Mouse (Mus musculus): ENCODE measurements around the gene Rasl12.

The Rasl12 gene

GRCm38 (mm10) chr9:65435671-65436301 lies 37.5 kb downstream of the Rasl12 start, which contains the start of gene Mtfmt:
Mtfmt (plus strand) TSS chr9:65435782.
- DNase-seq (ENCODE audit: low spot score), result peak; percentile 92

GRCm38 (mm10) chr9:65444692-65445091 lies 46.4 kb downstream of the Rasl12 start:
- DNase-seq (ENCODE audit: low spot score), result no peak

DNA sequence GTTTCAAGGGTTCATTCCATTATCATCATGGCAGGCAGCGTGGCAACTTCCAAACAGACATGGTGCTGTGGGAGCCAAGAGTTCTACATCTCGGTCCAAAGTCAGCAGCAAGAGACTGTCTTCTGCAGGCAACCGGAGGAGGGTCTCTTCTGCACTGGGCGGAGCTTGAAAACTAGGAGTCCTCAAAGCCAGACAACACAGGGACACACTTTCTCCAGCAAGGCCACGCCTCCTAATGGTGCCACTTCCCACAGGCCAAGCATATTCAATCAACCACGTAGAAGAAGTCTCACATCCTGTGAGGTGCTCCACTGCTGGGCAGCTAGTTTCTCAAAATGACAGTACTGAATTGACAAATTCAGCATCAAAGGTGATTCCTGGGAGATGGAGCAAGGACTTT lies 49.6 kb downstream of the Rasl12 start:
- DNase-seq (ENCODE audit: low spot score), result no peak

DNA sequence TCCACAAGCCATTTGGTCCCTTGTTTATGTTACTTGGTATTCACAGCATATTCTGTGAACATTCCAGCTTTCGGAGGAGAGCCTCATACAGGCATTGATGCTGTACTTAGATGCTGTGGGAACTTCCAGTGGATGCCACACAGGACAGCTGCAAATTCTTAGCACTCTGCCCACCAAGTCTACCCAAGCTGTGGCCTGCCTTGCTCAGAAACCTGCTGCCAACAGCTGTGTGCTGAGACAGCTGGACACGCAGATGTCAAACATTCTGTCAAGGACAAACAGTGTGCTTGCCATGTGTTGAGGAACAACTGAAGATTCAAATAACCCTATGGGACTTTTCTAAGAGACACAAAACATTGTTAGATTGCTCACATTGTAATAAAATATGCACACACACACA lies 60.7 kb downstream of the Rasl12 start:
- DNase-seq (ENCODE audit: low spot score), result no peak

DNA sequence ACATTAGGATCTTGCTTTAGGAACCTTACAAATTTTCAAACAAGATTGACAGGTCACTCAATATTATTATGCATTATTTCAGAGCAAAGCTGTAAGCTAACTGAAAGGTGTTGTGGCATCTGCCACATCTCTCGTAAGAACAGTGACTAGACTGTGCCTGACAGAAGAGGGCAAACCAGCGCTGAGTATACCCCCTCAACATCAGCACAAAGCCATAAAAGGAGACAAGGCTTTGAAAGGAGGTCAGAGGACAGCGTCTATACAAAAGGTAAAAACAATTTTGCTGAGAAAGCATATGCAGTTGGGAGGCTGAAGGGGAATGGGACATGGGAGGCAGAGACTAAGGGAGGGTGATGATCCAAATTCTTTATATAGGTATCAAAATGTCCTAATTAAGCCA lies 61.9 kb downstream of the Rasl12 start:
- DNase-seq (ENCODE audit: low spot score), result no peak

GRCm38 (mm10) chr9:65460732-65461442 lies 62.6 kb downstream of the Rasl12 start, which contains the start of gene Spg21:
Spg21 (plus strand) TSS chr9:65460947.
- peak; percentile 98 for DNase-seq (ENCODE audit: low spot score)

DNA sequence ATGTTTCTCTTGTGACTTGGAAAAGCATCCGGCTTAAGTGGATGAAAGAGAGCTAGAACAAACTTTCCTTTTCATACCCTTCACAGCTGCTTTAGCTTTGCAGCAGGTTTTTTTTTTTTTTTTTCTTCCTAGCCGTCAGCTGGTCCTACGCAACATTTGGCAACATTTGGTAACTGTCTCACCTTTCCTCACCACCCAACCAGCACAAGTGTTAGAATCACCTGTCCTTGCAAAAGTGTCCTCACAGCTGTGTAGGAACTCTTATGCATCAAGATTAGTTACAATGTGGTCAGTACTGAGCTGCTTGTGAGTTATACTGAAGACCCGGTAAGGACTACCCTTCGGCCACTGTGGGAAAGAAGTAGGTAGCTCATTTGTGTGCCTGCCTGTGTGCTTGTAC lies 64.2 kb downstream of the Rasl12 start:
- DNase-seq (ENCODE audit: low spot score), result no peak

GRCm38 (mm10) chr9:65464161-65464560 lies 65.9 kb downstream of the Rasl12 start:
- DNase-seq (ENCODE audit: low spot score), result peak; percentile 20

Measured in ovary, postnatal 36 days (tissue).